Mouse (Mus musculus): ENCODE measurements around the gene Ace2.

DNA sequence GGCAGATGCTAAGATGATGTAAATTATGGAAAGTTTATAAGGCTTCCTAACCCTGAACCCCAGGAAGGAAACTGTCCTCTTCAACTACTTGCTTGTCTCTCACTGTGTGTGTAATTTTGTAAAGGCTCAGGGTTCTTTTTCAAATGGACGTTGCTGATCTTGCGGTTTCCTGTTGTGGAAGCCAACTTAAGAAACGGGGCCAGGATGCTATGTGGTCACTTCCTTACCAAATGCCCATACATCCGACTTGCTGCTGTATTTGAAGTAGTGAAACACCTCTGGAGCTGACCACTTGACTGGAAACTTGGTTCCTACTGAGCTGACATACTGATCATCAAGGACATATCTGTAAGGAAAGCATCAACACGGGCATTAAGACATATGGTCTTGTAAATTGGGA, 61.4 kb downstream of the Ace2 start:
- no peak for TF ChIP-seq HCFC1 (IDR thresholded peaks at IDR 0.05; ENCODE audit: borderline replicate concordance, insufficient read depth, low read length)
- no peak for TF ChIP-seq ZNF384 (IDR thresholded peaks at IDR 0.05; ENCODE audit: low read depth, low read length)
